Mouse (Mus musculus) ES-Bruce4 (cell line): ENCODE data around the gene Nphp4.

Source experiments
- CTCF ChIP-seq: IDR thresholded peaks from one replicate; pipeline ENCODE4 v1.8.1; 2011; ENCODE audit warnings: low read depth, low read length
- POLR2A ChIP-seq: IDR thresholded peaks from one replicate; pipeline ENCODE4 v1.8.1; 2011; ENCODE audit warnings: low read length; ENCODE audit not compliant: insufficient read depth

- TF ChIP-seq CTCF (no peak), POLR2A (no peak)
Measured at GRCm38 (mm10) chr4:152447731-152448665, 28.5 kb upstream of the Nphp4 start.
